Mouse (Mus musculus) bone marrow macrophage, adult 2 months (primary cell): ENCODE results near the gene Acbd5. TPM values are rescaled to one million over a fixed set of nuclear protein-coding genes. Genes with fewer than 3 reads are reported as not detected.
"Not testable (repeated sequence)": the region's sequence is repeated elsewhere in the genome, so short reads cannot be mapped to it uniquely, and the experiment has no call there.

Experiments used
- H3K27ac ChIP-seq: 2 replicates; pipeline ENCODE4 v1.5.1; 2012; ENCODE audit warnings: low read depth, low read length; ENCODE audit not compliant: insufficient read depth
- H3K4me1 ChIP-seq: 2 replicates; pipeline ENCODE4 v1.6.1; 2012; ENCODE audit warnings: low read length; ENCODE audit not compliant: control insufficient read depth, insufficient read depth
- H3K4me3 ChIP-seq: 2 replicates; pipeline ENCODE4 v1.5.1; 2012; ENCODE audit warnings: mild to moderate bottlenecking, low read length, moderate library complexity; ENCODE audit not compliant: insufficient read depth
- CTCF ChIP-seq: IDR thresholded peaks from 2 replicates; pipeline ENCODE4 v1.5.1; 2012; ENCODE audit warnings: low read depth, mild to moderate bottlenecking, low read length, moderate library complexity
- POLR2A ChIP-seq: IDR thresholded peaks from 2 replicates; pipeline ENCODE4 v1.6.1; 2012; ENCODE audit warnings: mild to moderate bottlenecking, low read depth, low read length, borderline replicate concordance
- polyA plus RNA-seq: library from polyadenylated mRNA; stranded (reverse); fragments of >200 nt; gene quantifications from 2 replicates; pipeline ENCODE4 v1.2.4, GENCODE M21; 2012; ENCODE audit not compliant: missing spikeins, insufficient read depth, insufficient read length

The Acbd5 gene
- polyA plus RNA-seq, 1 experiment: 69.1 TPM

GRCm38 (mm10) chr2:23034692-23035435 lies 33.1 kb upstream of the Acbd5 start:
- no peak overlapping the region for H3K4me3 ChIP-seq
- H3K4me1 ChIP-seq: peaks cover 18% of the 10 kb centered on the region
- H3K27ac ChIP-seq: no peak overlapping the region
- TF ChIP-seq CTCF: no peak
- no peak for TF ChIP-seq POLR2A

GRCm38 (mm10) chr2:23035467-23035866 lies 32.5 kb upstream of the Acbd5 start:
- Histone ChIP-seq H3K4me3 (no peak overlapping the region), H3K27ac (no peak overlapping the region), H3K4me1 (peaks cover 18% of the 10 kb centered on the region)
- TF ChIP-seq CTCF: no peak

- Histone ChIP-seq H3K4me1 (peaks cover 30% of the 10 kb centered on the region), H3K4me3 (peak overlapping the region; percentile 96), H3K27ac (peak overlapping the region; percentile 96)
- no peak for TF ChIP-seq CTCF
- no peak for TF ChIP-seq POLR2A
These were observed 28.6 kb upstream of the Acbd5 start for GRCm38 (mm10) chr2:23039082-23040000.

- Histone ChIP-seq H3K27ac (peak within 1 kb of the TSS; percentile 99), H3K4me1 (peaks cover 28% of the 10 kb centered on the region), H3K4me3 (peak within 1 kb of the TSS; percentile 96)
- TF ChIP-seq POLR2A (peak; percentile 73), CTCF (no peak)
These were observed 27.8 kb upstream of the Acbd5 start, which contains the start of gene Abi1 for GRCm38 (mm10) chr2:23040001-23040646. Gene Abi1 (minus strand): TSS chr2:23040241.

- Histone ChIP-seq H3K27ac (peak overlapping the region; percentile 99), H3K4me1 (peaks cover 24% of the 10 kb centered on the region)
- H3K4me3 ChIP-seq: not testable (repeated sequence)
These were observed 27.3 kb upstream of the Acbd5 start for GRCm38 (mm10) chr2:23040690-23041089.

- peak overlapping the region; percentile 19 for H3K4me3 ChIP-seq
- H3K27ac ChIP-seq: peak overlapping the region; percentile 99
- H3K4me1 ChIP-seq: peaks cover 24% of the 10 kb centered on the region
- TF ChIP-seq POLR2A (no peak), CTCF (no peak)
These were observed 26.5 kb upstream of the Acbd5 start for GRCm38 (mm10) chr2:23041457-23041856.

GRCm38 (mm10) chr2:23042189-23042588 lies 25.8 kb upstream of the Acbd5 start:
- Histone ChIP-seq H3K4me1 (peaks cover 19% of the 10 kb centered on the region), H3K27ac (peak overlapping the region; percentile 86), H3K4me3 (no peak overlapping the region)
- TF ChIP-seq CTCF (no peak), POLR2A (no peak)

- TF ChIP-seq CTCF: no peak
- no peak for TF ChIP-seq POLR2A
- Histone ChIP-seq H3K4me3 (no peak overlapping the region), H3K4me1 (peaks cover 29% of the 10 kb centered on the region), H3K27ac (no peak overlapping the region)
These were observed 22.3 kb upstream of the Acbd5 start for GRCm38 (mm10) chr2:23045703-23046102.

GRCm38 (mm10) chr2:23048006-23048405 lies 20.0 kb upstream of the Acbd5 start:
- no peak for TF ChIP-seq POLR2A
- TF ChIP-seq CTCF: no peak
- Histone ChIP-seq H3K4me3 (no peak overlapping the region), H3K4me1 (peaks cover 26% of the 10 kb centered on the region), H3K27ac (peak overlapping the region; percentile 39)
